Mouse (Mus musculus): ENCODE measurements around the gene Kif26b. TPM values are rescaled to one million over a fixed set of nuclear protein-coding genes. Genes with fewer than 3 reads are reported as not detected.

Kif26b gene
- polyA plus RNA-seq, 1 experiment, result not detected

GRCm38 (mm10) chr1:178663539-178663938 is 134.6 kb downstream of the Kif26b start:
- 91% methylated on average over 1 of the region's 1 CpGs for WGBS
- no peak overlapping the region for H3K27ac ChIP-seq (ENCODE audit: insufficient read depth, low read depth, low read length)
- no peaks in the 10 kb centered on the region for H3K4me1 ChIP-seq (ENCODE audit: control insufficient read depth, insufficient read depth, low read length)
- TF ChIP-seq POLR2A (IDR thresholded peaks at IDR 0.05; ENCODE audit: insufficient read depth, low read depth, low read length) (no peak), CTCF (IDR thresholded peaks at IDR 0.05; ENCODE audit: insufficient read depth, low read depth, low read length) (no peak)
- H3K4me3 ChIP-seq (ENCODE audit: insufficient read depth, low read depth, low read length), result no peak overlapping the region

GRCm38 (mm10) chr1:178664271-178664969 is 135.5 kb downstream of the Kif26b start:
- H3K4me3 ChIP-seq (ENCODE audit: insufficient read depth, low read depth, low read length), result no peak overlapping the region
- WGBS, result 76% methylated on average over 5 of the region's 5 CpGs
- TF ChIP-seq POLR2A (IDR thresholded peaks at IDR 0.05; ENCODE audit: insufficient read depth, low read depth, low read length), result no peak
- TF ChIP-seq CTCF (IDR thresholded peaks at IDR 0.05; ENCODE audit: insufficient read depth, low read depth, low read length), result no peak

GRCm38 (mm10) chr1:178666524-178666923 is 137.6 kb downstream of the Kif26b start:
- TF ChIP-seq CTCF (IDR thresholded peaks at IDR 0.05; ENCODE audit: insufficient read depth, low read depth, low read length) (no peak), POLR2A (IDR thresholded peaks at IDR 0.05; ENCODE audit: insufficient read depth, low read depth, low read length) (no peak)
- H3K4me3 ChIP-seq (ENCODE audit: insufficient read depth, low read depth, low read length), result no peak overlapping the region
- WGBS, result 81% methylated on average over 7 of the region's 7 CpGs

More at GRCm38 (mm10) chr1:178664271-178664969, 135.5 kb downstream of the Kif26b start:
- Histone ChIP-seq H3K4me1 (ENCODE audit: control insufficient read depth, insufficient read depth, low read length) (no peaks in the 10 kb centered on the region), H3K27ac (ENCODE audit: insufficient read depth, low read depth, low read length) (no peak overlapping the region)

GRCm38 (mm10) chr1:178667808-178668207 is 138.9 kb downstream of the Kif26b start:
- no peaks in the 10 kb centered on the region for H3K4me1 ChIP-seq (ENCODE audit: control insufficient read depth, insufficient read depth, low read length)
- WGBS, result 88% methylated on average over 7 of the region's 7 CpGs
- no peak for TF ChIP-seq CTCF (IDR thresholded peaks at IDR 0.05; ENCODE audit: insufficient read depth, low read depth, low read length)

More at GRCm38 (mm10) chr1:178666524-178666923, 137.6 kb downstream of the Kif26b start:
- no peaks in the 10 kb centered on the region for H3K4me1 ChIP-seq (ENCODE audit: control insufficient read depth, insufficient read depth, low read length)
- H3K27ac ChIP-seq (ENCODE audit: insufficient read depth, low read depth, low read length), result no peak overlapping the region

GRCm38 (mm10) chr1:178668907-178669306 is 140.0 kb downstream of the Kif26b start:
- no peak for TF ChIP-seq CTCF (IDR thresholded peaks at IDR 0.05; ENCODE audit: insufficient read depth, low read depth, low read length)
- no peak for TF ChIP-seq POLR2A (IDR thresholded peaks at IDR 0.05; ENCODE audit: insufficient read depth, low read depth, low read length)
- H3K4me1 ChIP-seq (ENCODE audit: control insufficient read depth, insufficient read depth, low read length), result no peaks in the 10 kb centered on the region
- 95% methylated on average over 4 of the region's 4 CpGs for WGBS
- H3K27ac ChIP-seq (ENCODE audit: insufficient read depth, low read depth, low read length), result no peak overlapping the region
- H3K4me3 ChIP-seq (ENCODE audit: insufficient read depth, low read depth, low read length), result no peak overlapping the region

More at GRCm38 (mm10) chr1:178667808-178668207, 138.9 kb downstream of the Kif26b start:
- Histone ChIP-seq H3K27ac (ENCODE audit: insufficient read depth, low read depth, low read length) (no peak overlapping the region), H3K4me3 (ENCODE audit: insufficient read depth, low read depth, low read length) (no peak overlapping the region)

- no peak overlapping the region for H3K4me3 ChIP-seq (ENCODE audit: insufficient read depth, low read depth, low read length)
- TF ChIP-seq POLR2A (IDR thresholded peaks at IDR 0.05; ENCODE audit: insufficient read depth, low read depth, low read length) (no peak), CTCF (IDR thresholded peaks at IDR 0.05; ENCODE audit: insufficient read depth, low read depth, low read length) (no peak)
- WGBS, result 71% methylated on average over 7 of the region's 7 CpGs
- no peaks in the 10 kb centered on the region for H3K4me1 ChIP-seq (ENCODE audit: control insufficient read depth, insufficient read depth, low read length)
- no peak overlapping the region for H3K27ac ChIP-seq (ENCODE audit: insufficient read depth, low read depth, low read length)
These were observed 144.1 kb downstream of the Kif26b start for GRCm38 (mm10) chr1:178673051-178673450.

GRCm38 (mm10) chr1:178673506-178673905 is 144.6 kb downstream of the Kif26b start:
- no peak for TF ChIP-seq POLR2A (IDR thresholded peaks at IDR 0.05; ENCODE audit: insufficient read depth, low read depth, low read length)
- TF ChIP-seq CTCF (IDR thresholded peaks at IDR 0.05; ENCODE audit: insufficient read depth, low read depth, low read length), result no peak
- Histone ChIP-seq H3K27ac (ENCODE audit: insufficient read depth, low read depth, low read length) (no peak overlapping the region), H3K4me3 (ENCODE audit: insufficient read depth, low read depth, low read length) (no peak overlapping the region), H3K4me1 (ENCODE audit: control insufficient read depth, insufficient read depth, low read length) (no peaks in the 10 kb centered on the region)
- 91% methylated on average over 2 of the region's 2 CpGs for WGBS

- WGBS, result 57% methylated on average over 3 of the region's 3 CpGs
- Histone ChIP-seq H3K27ac (ENCODE audit: insufficient read depth, low read depth, low read length) (no peak overlapping the region), H3K4me3 (ENCODE audit: insufficient read depth, low read depth, low read length) (no peak overlapping the region), H3K4me1 (ENCODE audit: control insufficient read depth, insufficient read depth, low read length) (no peaks in the 10 kb centered on the region)
- TF ChIP-seq CTCF (IDR thresholded peaks at IDR 0.05; ENCODE audit: insufficient read depth, low read depth, low read length) (no peak), POLR2A (IDR thresholded peaks at IDR 0.05; ENCODE audit: insufficient read depth, low read depth, low read length) (no peak)
These were observed 146.8 kb downstream of the Kif26b start for GRCm38 (mm10) chr1:178675542-178676252.

GRCm38 (mm10) chr1:178677160-178677559 is 148.2 kb downstream of the Kif26b start:
- Histone ChIP-seq H3K4me3 (ENCODE audit: insufficient read depth, low read depth, low read length) (no peak overlapping the region), H3K27ac (ENCODE audit: insufficient read depth, low read depth, low read length) (no peak overlapping the region), H3K4me1 (ENCODE audit: control insufficient read depth, insufficient read depth, low read length) (no peaks in the 10 kb centered on the region)
- no peak for TF ChIP-seq CTCF (IDR thresholded peaks at IDR 0.05; ENCODE audit: insufficient read depth, low read depth, low read length)
- no peak for TF ChIP-seq POLR2A (IDR thresholded peaks at IDR 0.05; ENCODE audit: insufficient read depth, low read depth, low read length)
- 88% methylated on average over 12 of the region's 12 CpGs for WGBS
